Mouse (Mus musculus): ENCODE measurements around the gene Itga3. TPM values are rescaled to one million over a fixed set of nuclear protein-coding genes. Genes with fewer than 3 reads are reported as not detected.

Itga3 gene
- total and polyA plus RNA-seq, 3 experiments: not detected

DNA sequence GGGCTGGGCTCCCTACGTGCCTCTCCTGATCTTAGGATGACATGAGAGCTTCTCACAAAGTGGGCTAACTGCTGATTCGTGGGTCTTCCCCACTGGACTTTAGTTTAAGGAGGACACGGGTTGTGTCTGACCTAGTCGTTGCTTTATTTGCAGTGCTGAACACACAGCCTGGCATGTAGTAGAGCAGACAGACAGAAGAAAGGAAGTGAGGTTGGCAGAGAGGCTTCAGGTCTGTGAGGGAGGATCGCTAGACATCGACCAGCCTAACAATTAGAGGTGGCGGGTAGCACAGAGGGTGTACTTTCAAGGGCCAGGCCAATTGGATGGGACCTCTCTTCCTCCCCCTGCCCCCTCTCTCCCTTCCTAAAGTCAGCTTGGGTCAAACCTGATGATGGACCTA lies 33.0 kb downstream of the Itga3 start (continued):
- TF ChIP-seq MAZ (IDR thresholded peaks at IDR 0.05; ENCODE audit: low read depth, low read length): no peak

- Histone ChIP-seq H3K4me3 (ENCODE audit: control insufficient read depth in 1 of 2, insufficient read depth in 1 of 2, low read depth in 2 of 2, low read length in 2 of 2) (no peak overlapping the region), H3K9me3 (replicated peaks; ENCODE audit: insufficient read depth, low read length) (no peaks in the 10 kb centered on the region), H3K27ac (ENCODE audit: control insufficient read depth, low read depth, low read length) (no peak overlapping the region), H3K4me1 (ENCODE audit: control insufficient read depth in 1 of 2, insufficient read depth in 2 of 2, low read length in 2 of 2) (peaks cover 0 to 7% of the 10 kb centered on the region in 2 experiments; a peak in 2 of 4 replicates), H3K9ac (ENCODE audit: control insufficient read depth, low read depth, low read length, poor library complexity, severe bottlenecking) (no peak overlapping the region), H3K27me3 (ENCODE audit: control insufficient read depth in 1 of 2, insufficient read depth in 2 of 2, low read length in 2 of 2) (peaks cover 4 to 5% of the 10 kb centered on the region in 2 experiments; a peak in 2 of 4 replicates), H3K79me2 (ENCODE audit: control insufficient read depth, insufficient read depth, low read length, poor library complexity) (no peaks in the 10 kb centered on the region), H3K36me3 (ENCODE audit: control insufficient read depth in 1 of 2, insufficient read depth in 2 of 2, low read length in 2 of 2) (no peaks in the 10 kb centered on the region; a peak in 1 of 4 replicates)
- TF ChIP-seq UBTF (IDR thresholded peaks at IDR 0.05; ENCODE audit: borderline replicate concordance, insufficient read depth, low read depth, low read length) (no peak), MEF2A (IDR thresholded peaks at IDR 0.05; ENCODE audit: extremely low read depth, insufficient replicate concordance, low read depth, low read length, poor library complexity, severe bottlenecking) (no peak)
- DNase-seq (ENCODE audit: low read depth, low spot score): no peak
Measured at GRCm38 (mm10) chr11:95043060-95043459, 33.5 kb downstream of the Itga3 start.

DNA sequence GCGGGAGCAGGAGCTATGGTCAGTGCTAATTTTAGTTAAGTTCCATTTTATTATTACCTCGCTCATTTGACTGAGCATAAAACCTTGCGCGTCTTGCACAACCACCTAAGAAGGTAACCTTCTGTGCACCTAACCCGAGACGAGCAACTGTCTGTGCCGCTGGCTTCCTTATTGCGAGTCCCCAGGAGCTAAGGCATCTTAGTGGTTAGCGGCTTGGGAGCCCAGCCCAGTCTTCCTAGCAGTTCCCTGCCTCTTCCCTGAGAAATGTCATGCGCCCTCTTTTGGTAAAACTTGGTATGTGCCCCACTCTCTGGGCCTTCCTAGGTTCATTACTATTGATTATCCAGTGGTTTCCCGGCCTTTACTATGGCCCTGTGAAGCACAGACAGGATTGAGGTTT lies 34.5 kb downstream of the Itga3 start:
- Histone ChIP-seq H3K4me1 (ENCODE audit: control insufficient read depth in 1 of 2, insufficient read depth in 2 of 2, low read length in 2 of 2) (peaks cover 0 to 7% of the 10 kb centered on the region in 2 experiments; a peak in 2 of 4 replicates), H3K9me3 (replicated peaks; ENCODE audit: insufficient read depth, low read length) (no peaks in the 10 kb centered on the region), H3K4me3 (ENCODE audit: control insufficient read depth in 1 of 2, insufficient read depth in 1 of 2, low read depth in 2 of 2, low read length in 2 of 2) (peak overlapping the region; percentile 49 to 74), H3K79me2 (ENCODE audit: control insufficient read depth, insufficient read depth, low read length, poor library complexity) (no peaks in the 10 kb centered on the region), H3K36me3 (ENCODE audit: control insufficient read depth in 1 of 2, insufficient read depth in 2 of 2, low read length in 2 of 2) (no peaks in the 10 kb centered on the region; a peak in 1 of 4 replicates), H3K27me3 (ENCODE audit: control insufficient read depth in 1 of 2, insufficient read depth in 2 of 2, low read length in 2 of 2) (0 out of 4 replicates have a peak, but pooled peaks cover 0 to 3% of the 10 kb centered on the region in 2 experiments), H3K27ac (ENCODE audit: control insufficient read depth, low read depth, low read length) (no peak overlapping the region), H3K9ac (ENCODE audit: control insufficient read depth, low read depth, low read length, poor library complexity, severe bottlenecking) (peak overlapping the region; percentile 33)
- TF ChIP-seq RCOR1 (IDR thresholded peaks at IDR 0.05; ENCODE audit: low read depth, low read length) (peak; percentile 64; the same call in 1 of the 2 replicates), ETS1 (IDR thresholded peaks at IDR 0.05; ENCODE audit: low read depth, low read length) (no peak), TAL1 (IDR thresholded peaks at IDR 0.05; ENCODE audit: low read length) (no peak), MXI1 (IDR thresholded peaks at IDR 0.05; ENCODE audit: low read depth, low read length) (no peak; the same call in none of the 2 replicates), SIN3A (IDR thresholded peaks at IDR 0.05; ENCODE audit: low read length) (peak; percentile 75; the same call in 1 of the 2 replicates), ELF1 (IDR thresholded peaks at IDR 0.05; ENCODE audit: low read depth, low read length) (peak; percentile 63; the same call in 1 of the 2 replicates), SMC3 (IDR thresholded peaks at IDR 0.05; ENCODE audit: low read depth, low read length) (peak; percentile 81), KAT2A (conservative IDR thresholded peaks at IDR 0.05; ENCODE audit: low read depth, low read length) (no peak), NRF1 (IDR thresholded peaks at IDR 0.05; ENCODE audit: insufficient read depth, low read depth, low read length, poor library complexity, severe bottlenecking) (0 out of 2 replicates have a peak, but pooled peaks have one; percentile 29), MAFK (IDR thresholded peaks at IDR 0.05; ENCODE audit: borderline replicate concordance, low read depth, low read length) (no peak), RAD21 (IDR thresholded peaks at IDR 0.05; ENCODE audit: low read depth, low read length) (peak; percentile 74), HCFC1 (IDR thresholded peaks at IDR 0.05; ENCODE audit: low read depth, low read length) (0 out of 2 replicates have a peak, but pooled peaks have one; percentile 53), TBP (IDR thresholded peaks at IDR 0.05; ENCODE audit: low read depth, low read length) (0 out of 2 replicates have a peak, but pooled peaks have one; percentile 24), ZC3H11A (IDR thresholded peaks at IDR 0.05; ENCODE audit: low read depth, low read length) (peak; percentile 67), CTCF (IDR thresholded peaks at IDR 0.05 in 2 of 3, conservative IDR thresholded peaks at IDR 0.05 in 1 of 3; ENCODE audit: control insufficient read depth in 1 of 3, insufficient read depth in 1 of 3, low read depth in 2 of 3, low read length in 3 of 3, poor library complexity in 1 of 3, severe bottlenecking in 1 of 3) (peak; percentile 66 to 93 (median 80)), USF1 (IDR thresholded peaks at IDR 0.05; ENCODE audit: low read depth, low read length) (peak; percentile 43; the same call in 1 of the 2 replicates), USF2 (IDR thresholded peaks at IDR 0.05; ENCODE audit: borderline replicate concordance in 1 of 2, insufficient read depth in 1 of 2, low read depth in 1 of 2, low read length in 2 of 2) (no peak)
- DNase-seq (ENCODE audit: low read depth, low spot score): peak; percentile 91

All from MEL (cell line).